Mouse (Mus musculus) testis, adult 2 months (tissue): Measurements from ENCODE around the gene Nab2. TPM values are rescaled to one million over a fixed set of nuclear protein-coding genes. Genes with fewer than 3 reads are reported as not detected.
A peak's percentile ranks its signal among the peaks of the same experiment; 100 is the strongest.

Experiments used
- H3K27ac ChIP-seq: fragments of 200-500 bp; 2 replicates; pipeline ENCODE4 v1.5.1; 2012; ENCODE audit warnings: low read depth, low read length; ENCODE audit not compliant: control insufficient read depth, insufficient read depth
- H3K27me3 ChIP-seq: fragments of 200-500 bp; 2 replicates; pipeline ENCODE4 v1.6.1; 2012; ENCODE audit warnings: mild to moderate bottlenecking, low read length, moderate library complexity; ENCODE audit not compliant: control insufficient read depth, insufficient read depth
- H3K36me3 ChIP-seq: fragments of 200-500 bp; 2 replicates; pipeline ENCODE4 v1.6.1; 2012; ENCODE audit warnings: mild to moderate bottlenecking, low read length; ENCODE audit not compliant: control insufficient read depth, insufficient read depth
- H3K4me1 ChIP-seq: fragments of 200-500 bp; 2 replicates; pipeline ENCODE4 v1.6.1; 2012; ENCODE audit warnings: low read length; ENCODE audit not compliant: control insufficient read depth, insufficient read depth
- H3K4me3 ChIP-seq: fragments of 200-500 bp; 2 replicates; pipeline ENCODE4 v1.5.1; 2012; ENCODE audit warnings: low read depth, mild to moderate bottlenecking, low read length, moderate library complexity, mixed read lengths; ENCODE audit not compliant: control insufficient read depth
- CTCF ChIP-seq: fragments of 200-500 bp; IDR thresholded peaks from 2 replicates; pipeline ENCODE4 v1.5.1; 2012; ENCODE audit warnings: low read depth, mild to moderate bottlenecking, inconsistent platforms, low read length, moderate library complexity; ENCODE audit not compliant: control insufficient read depth, insufficient read depth, insufficient replicate concordance
- POLR2A ChIP-seq: fragments of 200-500 bp; IDR thresholded peaks from 2 replicates; pipeline ENCODE4 v1.6.1; 2012; ENCODE audit warnings: low read depth, mild to moderate bottlenecking, inconsistent platforms, low read length, moderate library complexity; ENCODE audit not compliant: control insufficient read depth
- polyA plus RNA-seq: library from polyadenylated mRNA; depleted of rRNA; stranded (reverse); fragments of >200 nt; gene quantifications from 2 replicates; pipeline ENCODE4 v1.2.3, GENCODE M21; 2012; rRNA removed

Gene Nab2
- polyA plus RNA-seq, result 24.6 and 26.2 TPM in 2 replicates

DNA sequence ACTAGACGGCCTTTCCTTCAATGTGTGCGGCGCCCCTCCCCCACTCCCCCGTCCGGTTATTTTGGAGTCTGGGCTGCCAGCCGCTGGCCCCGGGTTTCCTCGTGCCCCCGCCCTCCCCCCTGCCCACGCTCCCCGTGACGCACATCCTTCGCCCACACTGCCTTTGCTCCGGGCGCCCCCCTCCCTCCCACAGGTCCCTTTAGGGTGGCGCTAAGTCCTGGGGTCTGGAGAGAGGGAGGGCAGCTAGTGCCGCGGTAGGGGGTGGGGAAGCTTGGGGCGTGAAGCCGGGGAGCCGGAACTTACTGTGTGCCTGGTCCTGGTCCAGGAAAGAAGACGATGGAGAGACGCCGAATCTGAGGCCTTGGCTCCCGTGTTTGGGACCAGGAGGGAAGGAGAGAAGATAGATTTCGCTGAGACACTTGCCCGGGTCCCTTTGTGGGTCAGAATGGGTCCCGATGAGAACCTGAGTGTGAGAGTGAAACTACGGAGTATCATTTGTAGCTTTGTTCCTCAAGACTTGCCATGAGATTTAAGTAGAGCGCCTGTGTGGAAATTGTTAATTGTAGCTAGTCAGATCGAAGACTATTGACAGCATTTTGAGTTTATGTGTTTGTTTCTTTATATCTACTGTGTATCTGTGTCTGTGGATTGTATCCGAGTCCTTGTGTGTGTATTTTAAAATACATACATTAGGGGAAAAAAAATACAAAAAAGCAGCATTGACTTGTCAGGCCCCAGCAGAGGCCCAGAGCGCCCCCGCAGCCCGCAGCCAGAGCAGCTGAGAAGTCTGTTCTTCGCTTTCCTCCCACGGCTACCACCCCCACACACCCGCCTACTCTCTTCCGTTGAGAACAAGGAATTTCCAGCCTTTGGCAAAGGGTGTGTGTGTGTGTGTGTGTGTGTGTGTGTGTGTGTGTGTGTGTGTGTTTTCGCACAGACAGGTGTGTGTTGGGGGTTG is at the start of gene Nab2:
TSS of gene Nab2 (minus strand) at position 476 of the 958 bp plus-strand sequence.
- Histone ChIP-seq H3K4me1 (peaks cover 24% of the 10 kb centered on the region), H3K4me3 (peak within 1 kb of the TSS; percentile 93), H3K27ac (peak within 1 kb of the TSS; percentile 94), H3K27me3 (no peaks in the 10 kb centered on the region), H3K36me3 (no peaks in the 10 kb centered on the region)
- TF ChIP-seq CTCF, result no peak
- TF ChIP-seq POLR2A, result 0 out of 2 replicates have a peak, but pooled peaks have one; percentile 24

DNA sequence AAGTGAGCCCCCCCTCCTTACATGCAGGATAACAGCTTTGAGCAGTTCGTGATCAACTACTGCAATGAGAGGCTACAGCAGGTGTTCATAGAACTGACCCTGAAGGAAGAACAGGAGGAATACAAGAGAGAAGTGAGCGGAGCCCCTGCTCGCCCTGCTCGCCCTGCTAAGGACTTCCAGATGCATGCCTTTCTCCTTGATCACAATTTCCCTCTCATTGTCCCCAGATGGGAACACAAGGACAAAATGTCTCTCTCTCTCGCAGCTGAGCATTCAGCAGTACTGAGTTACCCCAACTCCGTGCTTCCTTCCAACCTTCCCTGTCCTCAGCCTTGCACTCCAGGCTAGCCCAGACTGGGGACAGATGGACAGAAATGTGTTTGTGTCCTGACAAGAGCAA is 44.4 kb upstream of the Nab2 start:
- no peak for TF ChIP-seq POLR2A
- no peak for TF ChIP-seq CTCF
- Histone ChIP-seq H3K4me1 (peaks cover 8% of the 10 kb centered on the region), H3K27ac (no peak overlapping the region), H3K36me3 (no peaks in the 10 kb centered on the region; the same call in 1 of the 2 replicates), H3K27me3 (no peaks in the 10 kb centered on the region), H3K4me3 (no peak overlapping the region)

- H3K27me3 ChIP-seq, result no peaks in the 10 kb centered on the region
- no peak overlapping the region for H3K27ac ChIP-seq
Observed at GRCm38 (mm10) chr10:127710331-127710730, 42.0 kb upstream of the Nab2 start.

GRCm38 (mm10) chr10:127708850-127709370 is 40.5 kb upstream of the Nab2 start:
- peaks cover 2% of the 10 kb centered on the region; the same call in 1 of the 2 replicates for H3K4me1 ChIP-seq
- TF ChIP-seq POLR2A (no peak), CTCF (no peak)
- no peak overlapping the region for H3K27ac ChIP-seq
- no peaks in the 10 kb centered on the region; the same call in 1 of the 2 replicates for H3K36me3 ChIP-seq
- no peaks in the 10 kb centered on the region for H3K27me3 ChIP-seq
- H3K4me3 ChIP-seq, result no peak overlapping the region

More at GRCm38 (mm10) chr10:127710331-127710730, 42.0 kb upstream of the Nab2 start:
- Histone ChIP-seq H3K36me3 (no peaks in the 10 kb centered on the region; the same call in 1 of the 2 replicates), H3K4me3 (no peak overlapping the region), H3K4me1 (peaks cover 8% of the 10 kb centered on the region)
- TF ChIP-seq CTCF (no peak), POLR2A (no peak)

DNA sequence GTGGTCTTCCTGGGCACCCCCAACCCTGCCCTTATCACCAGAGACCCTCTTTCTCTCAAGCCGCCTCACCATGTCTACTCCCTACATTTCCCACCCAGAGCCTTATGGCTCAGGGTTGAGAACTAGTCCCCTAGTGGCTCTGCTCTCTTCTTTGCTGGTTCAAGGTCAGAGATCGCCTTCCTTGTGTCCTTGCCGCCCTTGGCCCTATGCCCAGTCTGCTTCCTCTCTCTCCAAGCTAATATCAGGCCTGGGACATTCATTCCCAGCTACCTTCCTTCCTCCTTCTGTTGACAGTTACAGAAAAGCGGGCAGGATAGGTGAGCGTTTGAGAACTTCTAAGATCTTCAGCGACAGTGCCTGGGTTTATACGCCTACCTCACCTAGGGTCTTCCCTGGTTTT is 39.4 kb upstream of the Nab2 start:
- no peaks in the 10 kb centered on the region for H3K27me3 ChIP-seq
- H3K4me3 ChIP-seq, result no peak overlapping the region
- no peak overlapping the region for H3K27ac ChIP-seq
- H3K4me1 ChIP-seq, result no peaks in the 10 kb centered on the region; the same call in 1 of the 2 replicates
- TF ChIP-seq CTCF (no peak), POLR2A (no peak)
- no peaks in the 10 kb centered on the region; the same call in 1 of the 2 replicates for H3K36me3 ChIP-seq

- no peak overlapping the region for H3K4me3 ChIP-seq
- H3K27ac ChIP-seq, result no peak overlapping the region
- no peaks in the 10 kb centered on the region for H3K27me3 ChIP-seq
- no peaks in the 10 kb centered on the region for H3K4me1 ChIP-seq
- no peaks in the 10 kb centered on the region; the same call in 1 of the 2 replicates for H3K36me3 ChIP-seq
- no peak for TF ChIP-seq POLR2A
- TF ChIP-seq CTCF, result no peak
Observed at GRCm38 (mm10) chr10:127705783-127706182, 37.4 kb upstream of the Nab2 start.

DNA sequence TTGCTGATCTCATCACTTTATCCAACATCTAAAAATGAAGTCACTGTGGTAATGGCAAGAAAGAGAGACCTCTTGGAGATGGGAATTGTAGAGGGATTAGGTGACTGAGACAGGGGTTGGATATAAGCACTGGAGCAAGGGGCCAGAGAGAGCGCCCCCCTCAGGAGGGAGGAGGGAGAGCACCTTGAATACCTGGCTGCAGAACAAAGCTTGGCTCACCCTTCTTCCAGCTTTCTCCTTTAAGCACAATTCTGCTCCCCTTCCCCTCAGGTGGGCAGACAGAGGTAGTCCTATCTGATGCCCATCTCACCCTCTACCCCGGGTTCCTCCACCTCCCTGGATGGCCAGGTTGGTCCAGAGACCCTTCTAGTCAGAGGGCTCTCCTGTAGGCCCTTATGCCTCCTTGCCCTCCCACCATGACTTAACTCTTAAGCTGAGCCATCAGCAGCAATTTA is 36.4 kb upstream of the Nab2 start, which contains the start of gene Myo1a:
TSS of gene Myo1a (plus strand) at position 405 of the 455 bp plus-strand sequence.
- TF ChIP-seq POLR2A (no peak), CTCF (peak; percentile 57; the same call in 1 of the 2 replicates)
- no peaks in the 10 kb centered on the region for H3K27me3 ChIP-seq
- no peak within 1 kb of the TSS for H3K27ac ChIP-seq
- H3K4me3 ChIP-seq, result no peak within 1 kb of the TSS
- no peaks in the 10 kb centered on the region for H3K36me3 ChIP-seq
- no peaks in the 10 kb centered on the region for H3K4me1 ChIP-seq
